Mouse (Mus musculus): ENCODE results near the gene Ppp1r9b.

The Ppp1r9b gene

DNA sequence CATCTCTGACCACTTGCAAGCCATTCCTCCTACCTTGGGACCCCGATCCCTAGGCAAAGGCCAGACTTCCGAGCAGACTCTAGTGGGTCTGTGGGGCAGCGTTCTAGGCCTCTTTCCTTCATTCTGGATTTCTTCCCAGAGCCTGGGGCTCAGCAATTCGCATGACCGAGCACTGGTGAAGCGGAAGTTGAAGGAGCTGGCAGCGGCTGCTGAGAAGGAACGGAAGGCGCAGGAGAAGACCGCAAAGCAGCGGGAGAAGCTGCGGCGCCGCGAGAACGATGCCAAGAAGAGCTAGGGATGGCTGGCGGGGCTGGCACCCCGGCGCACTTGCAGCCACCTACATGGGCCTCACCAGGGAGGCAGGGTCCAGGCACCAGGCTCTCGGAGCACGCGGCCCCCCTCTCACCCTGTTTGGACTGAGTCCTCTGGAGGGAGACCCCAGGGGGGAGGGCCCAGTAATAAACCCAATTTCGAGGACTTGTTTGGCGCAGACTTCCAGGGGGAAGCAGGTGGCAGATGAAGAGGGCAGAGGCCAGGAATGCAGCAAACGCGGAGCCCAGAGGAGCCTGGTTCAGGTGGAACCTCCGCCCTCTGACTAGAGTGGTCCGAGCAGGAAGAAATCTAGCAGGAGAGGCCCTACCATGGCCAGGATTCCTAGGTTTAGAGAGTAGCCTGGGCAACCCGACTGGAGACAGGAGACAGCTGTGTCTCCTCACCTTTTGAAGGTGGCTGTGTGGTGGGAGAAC is 33.8 kb downstream of the Ppp1r9b start:
- no peak for DNase-seq

GRCm38 (mm10) chr11:95025227-95026012 is 34.6 kb downstream of the Ppp1r9b start:
- no peak for DNase-seq

- no peak for DNase-seq
These were observed 35.3 kb downstream of the Ppp1r9b start for GRCm38 (mm10) chr11:95026090-95026542.

- DNase-seq = no peak
These were observed 36.0 kb downstream of the Ppp1r9b start for GRCm38 (mm10) chr11:95026849-95027248.

DNA sequence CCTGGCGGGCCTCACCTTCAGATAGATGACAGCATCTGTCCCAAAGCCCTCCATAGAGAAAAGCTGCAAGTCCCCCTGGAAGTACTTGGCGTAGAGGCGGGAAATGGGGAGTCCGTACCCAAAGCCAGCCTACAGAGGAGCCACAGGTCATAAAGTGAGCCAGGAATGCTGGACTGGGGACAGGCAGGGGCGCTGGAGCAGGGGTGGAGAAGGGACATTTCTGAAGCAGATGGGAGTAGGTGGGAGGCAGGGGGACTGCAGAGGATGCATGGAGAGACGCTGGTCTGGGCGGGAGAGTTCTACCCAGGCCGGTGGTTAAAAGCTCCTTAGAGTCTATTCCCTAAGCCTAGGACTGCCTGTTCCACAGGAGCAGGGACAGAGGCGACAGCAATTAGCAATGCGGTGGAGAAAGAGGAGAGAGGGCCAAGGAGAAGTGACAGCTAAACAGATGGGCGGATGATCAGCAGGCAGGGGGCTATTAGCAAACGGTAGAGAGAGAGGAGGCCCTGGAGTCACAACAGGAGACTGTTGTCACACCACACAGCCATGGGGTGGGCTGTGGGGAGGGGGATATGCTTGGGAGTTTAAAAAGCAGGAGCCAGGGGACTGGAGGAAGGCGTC is 37.1 kb downstream of the Ppp1r9b start:
- DNase-seq = no peak

DNA sequence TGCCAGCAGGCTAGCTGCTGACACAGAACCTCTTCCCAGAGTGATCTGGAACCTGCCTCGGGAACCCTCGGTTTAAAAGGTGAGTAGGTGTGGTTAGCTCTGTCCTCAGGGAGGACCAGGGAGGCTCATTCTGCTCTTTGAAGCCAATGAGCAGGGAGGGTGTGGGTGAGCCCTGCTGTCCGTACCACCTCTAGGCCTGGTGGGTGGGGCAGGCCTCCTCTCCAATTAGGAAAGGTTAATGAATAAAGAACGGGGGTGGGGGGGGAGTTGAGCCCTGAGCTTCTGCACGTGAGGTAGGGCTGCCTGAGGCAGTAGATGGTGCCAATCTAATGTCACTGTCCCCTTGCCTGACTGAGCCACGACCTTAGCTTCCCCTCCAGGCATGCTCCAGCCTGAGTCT is 42.1 kb downstream of the Ppp1r9b start:
- DNase-seq = no peak

DNA sequence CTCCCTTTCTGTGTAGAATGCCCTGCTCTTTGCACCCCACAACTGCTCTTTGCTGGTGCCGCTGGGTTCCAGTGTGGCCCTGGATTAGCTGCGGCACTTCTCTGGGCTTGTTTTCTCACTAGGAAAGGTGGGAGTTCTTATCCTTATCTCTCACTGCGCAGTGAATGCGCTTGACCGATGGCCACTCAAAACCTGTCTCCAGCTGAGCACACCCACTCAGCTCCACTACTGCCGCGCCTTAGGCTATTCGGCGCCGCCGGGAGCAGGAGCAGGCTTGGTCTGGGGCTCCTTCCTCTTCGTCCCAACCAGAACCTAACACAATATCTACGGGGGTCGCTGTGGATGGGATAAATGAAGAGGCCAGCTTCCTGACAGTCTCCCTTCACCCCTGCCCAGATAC is 42.8 kb downstream of the Ppp1r9b start:
- no peak for DNase-seq

DNA sequence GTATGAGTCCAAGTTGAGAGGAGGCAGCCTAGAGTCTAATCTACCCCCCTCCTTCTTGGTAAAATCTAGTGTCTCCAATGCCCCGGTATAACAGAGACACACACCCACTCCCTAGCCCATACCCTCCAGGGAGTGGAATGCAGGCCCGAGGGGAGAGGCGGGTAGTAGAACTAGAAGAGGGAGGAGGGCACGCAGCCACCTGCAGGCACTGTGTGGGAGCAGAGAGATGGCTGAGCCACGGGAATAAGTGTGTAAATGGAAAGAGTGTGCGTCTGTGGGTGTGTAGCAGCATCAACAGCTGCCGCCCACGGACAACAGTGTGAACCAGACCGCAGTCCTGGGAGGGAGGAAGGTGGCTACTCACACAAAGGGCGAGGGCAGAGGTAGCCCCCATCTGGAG is 44.1 kb downstream of the Ppp1r9b start:
- no peak for DNase-seq

DNA sequence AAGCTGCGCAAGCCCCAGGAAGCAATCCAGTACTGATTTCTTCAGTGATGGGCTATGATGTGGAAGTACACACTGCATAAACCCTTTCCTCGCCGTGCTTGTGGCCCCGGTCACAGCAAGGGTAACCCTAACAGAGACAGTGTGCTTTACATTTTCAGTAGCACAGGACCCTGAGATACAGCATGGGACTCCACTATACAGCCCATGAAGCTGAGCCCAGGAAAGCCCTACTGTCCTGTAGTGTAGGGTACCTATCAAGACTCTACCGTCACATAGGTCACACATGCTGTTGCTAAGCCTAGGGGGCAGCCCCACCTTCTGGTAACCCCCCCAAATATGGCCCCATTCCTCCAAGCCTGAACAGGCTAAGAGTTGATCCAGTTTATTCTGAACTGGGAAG is 45.7 kb downstream of the Ppp1r9b start:
- DNase-seq = no peak

GRCm38 (mm10) chr11:95037306-95037705 is 46.5 kb downstream of the Ppp1r9b start:
- DNase-seq = no peak

- no peak for DNase-seq
These were observed 47.5 kb downstream of the Ppp1r9b start for GRCm38 (mm10) chr11:95038156-95038817.

DNA sequence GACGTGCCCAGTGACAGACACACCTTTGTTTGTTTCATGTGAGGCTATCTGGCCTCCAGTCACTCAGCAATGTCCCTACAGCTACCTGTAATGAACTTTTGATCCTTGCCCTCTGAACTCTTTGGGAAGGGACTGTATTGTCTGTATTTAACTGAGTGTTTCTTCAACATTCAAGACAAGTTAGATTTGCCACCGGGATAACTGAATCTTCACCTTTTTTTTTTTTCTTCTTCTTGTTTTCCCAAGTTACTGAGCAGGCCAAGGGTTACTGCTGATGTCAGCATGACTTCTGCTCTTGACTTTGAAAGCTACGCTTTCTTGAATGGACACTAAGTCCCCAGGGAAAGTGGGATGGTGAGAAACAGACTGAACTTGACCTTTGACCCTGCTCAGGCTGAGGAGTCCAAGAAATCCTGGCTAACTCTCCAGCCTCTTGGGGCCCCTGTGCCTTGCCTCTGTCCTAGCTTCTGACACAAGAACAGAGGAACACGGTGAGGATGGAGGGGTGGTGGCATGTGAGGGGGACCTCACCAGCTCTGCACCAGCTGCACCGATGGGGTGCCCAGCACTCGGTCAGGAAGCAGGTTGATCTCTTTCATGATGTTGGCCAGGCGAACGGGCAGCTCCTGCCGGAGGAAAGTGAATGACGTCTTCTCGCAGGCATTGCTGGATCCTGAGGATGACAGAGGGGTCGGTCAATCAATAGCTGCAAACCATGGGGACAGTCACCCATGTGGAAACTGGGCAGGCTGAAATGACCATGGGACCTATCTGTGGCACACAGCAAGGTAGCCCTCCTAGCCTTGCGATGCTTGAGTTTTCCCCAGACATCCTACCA is 48.2 kb downstream of the Ppp1r9b start:
- DNase-seq = no peak

DNA sequence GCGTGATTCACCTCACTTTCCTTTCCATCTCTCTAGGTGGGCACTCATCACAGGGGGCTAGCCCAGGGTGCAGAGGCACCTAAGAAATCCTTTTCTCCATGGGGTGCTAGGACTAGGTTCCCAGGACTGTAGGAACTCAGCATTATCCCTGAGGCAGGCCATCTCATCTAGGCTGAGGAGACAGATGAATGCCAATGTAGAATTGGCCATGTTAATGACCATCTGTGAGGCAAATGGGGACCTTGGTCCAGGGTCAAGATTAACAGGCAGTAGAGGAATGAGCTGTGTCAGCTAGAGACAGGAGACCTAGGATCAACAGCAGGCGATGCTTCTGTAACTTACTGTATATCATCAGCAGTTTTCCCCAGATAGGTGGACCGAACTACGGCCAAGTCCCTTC is 48.9 kb downstream of the Ppp1r9b start:
- DNase-seq = no peak

GRCm38 (mm10) chr11:95040491-95041138 is 49.8 kb downstream of the Ppp1r9b start:
- peak; percentile 66 to 87 for DNase-seq

GRCm38 (mm10) chr11:95041139-95041609 is 50.3 kb downstream of the Ppp1r9b start, which contains the start of gene Pdk2:
TSS of gene Pdk2 (minus strand) at chr11:95041354.
- peak; percentile 96 to 99 for DNase-seq

DNA sequence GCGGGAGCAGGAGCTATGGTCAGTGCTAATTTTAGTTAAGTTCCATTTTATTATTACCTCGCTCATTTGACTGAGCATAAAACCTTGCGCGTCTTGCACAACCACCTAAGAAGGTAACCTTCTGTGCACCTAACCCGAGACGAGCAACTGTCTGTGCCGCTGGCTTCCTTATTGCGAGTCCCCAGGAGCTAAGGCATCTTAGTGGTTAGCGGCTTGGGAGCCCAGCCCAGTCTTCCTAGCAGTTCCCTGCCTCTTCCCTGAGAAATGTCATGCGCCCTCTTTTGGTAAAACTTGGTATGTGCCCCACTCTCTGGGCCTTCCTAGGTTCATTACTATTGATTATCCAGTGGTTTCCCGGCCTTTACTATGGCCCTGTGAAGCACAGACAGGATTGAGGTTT is 51.3 kb downstream of the Ppp1r9b start:
- peak; percentile 82 to 87 for DNase-seq

DNA sequence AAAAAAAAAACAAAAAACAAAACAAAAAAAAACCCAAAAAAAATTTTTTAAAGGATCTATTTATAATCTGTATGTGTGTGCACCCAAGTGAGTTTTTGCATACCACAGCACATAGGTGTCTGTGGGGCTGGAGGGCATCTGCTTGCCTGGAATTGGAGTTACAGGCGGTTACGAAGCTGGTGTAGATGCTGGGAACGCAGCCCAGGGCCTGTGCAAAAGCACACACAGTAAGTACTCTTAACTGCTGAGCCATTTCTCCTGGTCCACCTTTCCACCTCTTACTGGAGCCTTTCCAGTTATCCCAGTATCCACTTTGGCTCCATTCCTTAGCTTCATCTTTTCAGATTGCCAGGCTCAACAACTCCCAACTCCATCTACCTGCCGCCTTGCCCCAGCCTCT is 52.2 kb downstream of the Ppp1r9b start:
- no peak for DNase-seq

GRCm38 (mm10) chr11:95043608-95044007 is 52.8 kb downstream of the Ppp1r9b start:
- no peak for DNase-seq

DNA sequence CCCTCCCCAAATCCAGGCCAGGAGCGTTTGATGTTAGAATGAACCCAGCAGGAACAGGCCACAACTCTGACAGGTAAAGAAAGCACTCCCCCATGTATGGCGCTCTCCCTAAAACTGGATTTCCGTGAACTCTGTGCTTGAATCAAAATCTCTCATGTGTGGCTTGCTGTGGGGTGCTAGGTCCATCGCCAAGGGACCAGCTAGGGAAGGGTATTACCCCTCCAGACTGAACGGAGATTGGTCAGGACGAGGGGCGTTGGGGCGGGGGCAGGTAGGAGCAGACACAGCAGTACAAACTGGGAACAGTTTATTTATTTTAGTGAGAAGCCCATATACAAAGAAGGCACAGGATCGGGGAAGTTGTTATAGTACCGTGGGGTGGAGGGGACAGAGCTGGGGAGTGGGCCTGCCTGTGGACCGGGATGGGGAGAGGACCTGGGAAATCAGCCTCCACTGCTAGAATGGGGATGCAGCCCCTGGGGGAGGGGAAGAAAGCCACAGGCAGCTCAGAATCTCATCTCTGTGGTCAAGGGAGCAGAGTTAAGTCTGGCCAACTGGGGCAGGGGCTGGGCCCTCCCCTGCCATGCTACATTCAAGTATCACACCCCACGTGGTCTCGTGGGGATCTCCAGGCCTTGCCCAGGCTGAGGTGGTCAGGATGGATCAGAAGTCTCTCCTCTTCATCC is 53.5 kb downstream of the Ppp1r9b start:
- peak in 1 of 2 experiments; percentile 18 for DNase-seq

DNA sequence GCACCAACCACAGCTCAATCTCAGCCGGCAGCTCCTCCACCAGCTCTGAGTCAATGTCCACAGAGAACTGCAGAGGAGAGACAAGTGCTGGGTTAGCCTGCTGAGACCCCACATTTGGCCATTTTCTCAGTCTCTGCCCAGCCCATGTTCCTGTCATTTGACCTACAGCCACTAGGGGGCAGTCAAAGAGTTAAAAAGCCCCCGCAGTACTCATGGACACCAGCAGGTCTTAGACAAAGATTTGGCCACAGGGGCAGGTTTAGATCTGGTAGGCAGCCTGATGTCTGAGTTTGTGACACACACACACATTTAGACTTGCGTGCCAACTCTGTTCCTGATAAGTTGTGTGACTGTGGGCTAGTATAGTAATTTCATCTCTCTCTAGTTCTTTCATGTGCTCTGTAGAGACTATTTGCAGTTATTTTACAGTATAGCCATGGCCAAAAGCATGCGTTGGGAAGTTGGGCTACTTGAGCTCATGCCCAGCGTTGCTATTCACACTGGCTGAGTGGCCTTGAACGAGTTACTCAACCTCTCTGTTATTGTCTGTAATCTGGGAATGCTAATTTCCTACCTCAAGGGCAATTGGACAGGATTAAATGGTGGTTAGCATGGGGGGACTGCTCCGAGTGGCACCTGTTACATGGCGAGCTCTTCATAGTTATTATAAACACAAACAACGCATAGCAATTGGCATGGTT is 56.3 kb downstream of the Ppp1r9b start:
- peak; percentile 43 to 74 for DNase-seq
